Comparison of ENCODE assay signal across 18 mouse cellular contexts in the genomic region with DNA sequence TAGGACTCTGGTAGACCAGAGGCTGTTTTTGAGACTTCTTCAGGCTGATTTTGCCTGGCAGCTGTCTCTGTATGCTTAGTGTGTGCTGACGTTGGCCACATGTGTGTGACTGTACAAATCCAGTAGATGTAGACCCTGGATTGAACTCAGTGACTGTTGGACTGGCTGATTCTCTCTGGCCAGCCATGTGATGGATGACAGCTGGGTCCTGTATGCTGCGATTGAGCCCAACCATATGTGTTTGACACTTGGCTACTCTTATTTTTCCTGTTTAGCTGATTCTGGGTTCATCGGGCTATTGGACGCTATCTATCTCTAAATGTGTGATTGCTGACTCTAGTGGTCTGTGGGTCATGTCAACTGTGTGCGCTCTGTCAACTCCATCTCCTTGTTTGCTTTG. TPM values are rescaled to one million over a fixed set of nuclear protein-coding genes. Genes with fewer than 3 reads are reported as not detected.
A peak's percentile ranks its signal among the peaks of the same experiment; 100 is the strongest.
DNase-seq lines count a peak whose midpoint lies in the region; ATAC-seq and TF ChIP-seq lines count a peak whose summit lies in the region.
"Had no signal": no experiment of that assay in that cellular context is flagged by ENCODE, and none has a peak within 500 bp of the region (broad histone marks: within the 10 kb centered on the region; RNA-seq: fewer than 3 reads in every experiment).

No protein-coding gene starts in this region.

- no peak for TF ChIP-seq CTCF in heart, adult 2 months (IDR thresholded peaks at IDR 0.05)
- TF ChIP-seq CTCF in lung, embryonic 14.5 days (IDR thresholded peaks at IDR 0.05; ENCODE audit: low read depth), result no peak

- peak; percentile 50; the same call in 1 of the 2 replicates for ATAC-seq in heart, embryonic 15.5 days (replicated peaks; ENCODE audit: insufficient number of reproducible peaks, insufficient read depth, low FRiP score, low read depth)
- peak; percentile 96 for ATAC-seq in lung, embryonic 14.5 days (ENCODE audit: insufficient read depth)
- ATAC-seq in stomach, embryonic 16.5 days (ENCODE audit: insufficient read depth, low FRiP score), result peak; percentile 58; the same call in 1 of the 2 replicates
- no peak for ATAC-seq in midbrain, embryonic 16.5 days
- ATAC-seq: forebrain, postnatal 0 days; inflammation-experienced regulatory T-cells, adult 6 months; midbrain, embryonic 13.5 days had no signal

- no peak for TF ChIP-seq EP300 in heart, adult 2 months (IDR thresholded peaks at IDR 0.05; ENCODE audit: insufficient read depth, low read depth, low read length)

- no peaks in the 10 kb centered on the region for H3K79me2 ChIP-seq in heart, adult 2 months (replicated peaks; ENCODE audit: control insufficient read depth, insufficient read depth, low read length)

- H3K4me3 ChIP-seq in heart, embryonic 15.5 days, result no peak overlapping the region
- H3K4me3 ChIP-seq in heart, adult 2 months, result no peak overlapping the region
- no peak overlapping the region for H3K4me3 ChIP-seq in lung, embryonic 14.5 days (ENCODE audit: low read depth, low read length)
- H3K4me3 ChIP-seq in stomach, embryonic 16.5 days (replicated peaks; ENCODE audit: low read length), result no peak overlapping the region
- H3K4me3 ChIP-seq in midbrain, embryonic 16.5 days (ENCODE audit: low read depth, low read length), result no peak overlapping the region
- H3K4me3 ChIP-seq: midbrain, embryonic 13.5 days had no signal

- H3K27ac ChIP-seq in heart, embryonic 15.5 days, result no peak overlapping the region
- no peak overlapping the region for H3K27ac ChIP-seq in heart, adult 2 months
- no peak overlapping the region; the same call in 1 of the 2 replicates for H3K27ac ChIP-seq in lung, embryonic 14.5 days (ENCODE audit: low read depth)
- no peak overlapping the region for H3K27ac ChIP-seq in stomach, embryonic 16.5 days (ENCODE audit: low read length)
- H3K27ac ChIP-seq in midbrain, embryonic 16.5 days (ENCODE audit: low read length), result no peak overlapping the region
- H3K27ac ChIP-seq: midbrain, embryonic 13.5 days had no signal

- no peak overlapping the region for H3K4me2 ChIP-seq in heart, embryonic 15.5 days
- peak overlapping the region; percentile 53 for H3K4me2 ChIP-seq in lung, embryonic 14.5 days
- no peak overlapping the region for H3K4me2 ChIP-seq in stomach, embryonic 16.5 days (ENCODE audit: low read depth, low read length)
- H3K4me2 ChIP-seq in midbrain, embryonic 16.5 days (ENCODE audit: low read length), result no peak overlapping the region
- H3K4me2 ChIP-seq: midbrain, embryonic 13.5 days had no signal

- 57% methylated on average over 5 of the region's 5 CpGs for WGBS in heart, embryonic 15.5 days
- WGBS in heart, adult 2 months, result 67% methylated on average over 5 of the region's 5 CpGs
- WGBS in lung, embryonic 14.5 days, result 41% methylated on average over 5 of the region's 5 CpGs
- WGBS in stomach, embryonic 16.5 days, result 50% methylated on average over 5 of the region's 5 CpGs
- 95% methylated on average over 5 of the region's 5 CpGs for WGBS in midbrain, embryonic 16.5 days

- no peaks in the 10 kb centered on the region for H3K36me3 ChIP-seq in heart, embryonic 15.5 days
- H3K36me3 ChIP-seq in heart, adult 2 months (ENCODE audit: control insufficient read depth, insufficient read depth, low read length), result no peaks in the 10 kb centered on the region
- no peaks in the 10 kb centered on the region for H3K36me3 ChIP-seq in lung, embryonic 14.5 days (ENCODE audit: insufficient read depth)
- H3K36me3 ChIP-seq in stomach, embryonic 16.5 days (ENCODE audit: control insufficient read depth, insufficient read depth, low read length), result no peaks in the 10 kb centered on the region
- H3K36me3 ChIP-seq in midbrain, embryonic 16.5 days (ENCODE audit: control insufficient read depth, insufficient read depth, low read length), result no peaks in the 10 kb centered on the region
- H3K36me3 ChIP-seq: midbrain, embryonic 13.5 days had no signal

- no peak for DNase-seq in heart, adult 2 months
- DNase-seq in kidney, postnatal 14 days, result peak; percentile 52
- no peak for DNase-seq in kidney, postnatal 25 days
- DNase-seq in lung, embryonic 14.5 days, result peak; percentile 84
- DNase-seq in gastrocnemius, postnatal 25 days, result no peak
- DNase-seq: cerebellum, adult 8-10 months; forebrain, postnatal 0 days; right cerebral cortex, postnatal 14 days; thymus, postnatal 25 days had no signal

- TF ChIP-seq POLR2A in heart, adult 2 months (IDR thresholded peaks at IDR 0.05; ENCODE audit: insufficient read depth, low read depth, low read length), result no peak

- no peaks in the 10 kb centered on the region for H3K27me3 ChIP-seq in heart, embryonic 15.5 days
- no peaks in the 10 kb centered on the region for H3K27me3 ChIP-seq in heart, adult 2 months (ENCODE audit: control insufficient read depth, insufficient read depth, low read length)
- H3K27me3 ChIP-seq in lung, embryonic 14.5 days (ENCODE audit: insufficient read depth, low read length), result no peaks in the 10 kb centered on the region
- no peaks in the 10 kb centered on the region for H3K27me3 ChIP-seq in stomach, embryonic 16.5 days (ENCODE audit: control insufficient read depth, insufficient read depth, low read length)
- H3K27me3 ChIP-seq in midbrain, embryonic 16.5 days (ENCODE audit: control insufficient read depth, insufficient read depth, low read depth, low read length), result no peaks in the 10 kb centered on the region

- H3K9me3 ChIP-seq in heart, embryonic 15.5 days (replicated peaks), result no peaks in the 10 kb centered on the region
- no peaks in the 10 kb centered on the region for H3K9me3 ChIP-seq in lung, embryonic 14.5 days (ENCODE audit: low read depth, low read length)
- H3K9me3 ChIP-seq in stomach, embryonic 16.5 days (replicated peaks; ENCODE audit: control insufficient read depth, low read length), result no peaks in the 10 kb centered on the region
- no peaks in the 10 kb centered on the region for H3K9me3 ChIP-seq in midbrain, embryonic 16.5 days (replicated peaks; ENCODE audit: control insufficient read depth, low read length, poor library complexity, severe bottlenecking)
- H3K9me3 ChIP-seq: midbrain, embryonic 13.5 days had no signal

- intact Hi-C loops in heart, adult 2 months (cut with DNase I), result no loop called here

- no peaks in the 10 kb centered on the region for H3K4me1 ChIP-seq in heart, embryonic 15.5 days (replicated peaks)
- no peaks in the 10 kb centered on the region for H3K4me1 ChIP-seq in heart, adult 2 months (ENCODE audit: control insufficient read depth, insufficient read depth, low read length)
- H3K4me1 ChIP-seq in lung, embryonic 14.5 days (ENCODE audit: insufficient read depth), result no peaks in the 10 kb centered on the region
- no peaks in the 10 kb centered on the region for H3K4me1 ChIP-seq in stomach, embryonic 16.5 days (ENCODE audit: control insufficient read depth, insufficient read depth, low read length)
- H3K4me1 ChIP-seq in midbrain, embryonic 16.5 days (ENCODE audit: control insufficient read depth, insufficient read depth, low read length), result no peaks in the 10 kb centered on the region
- H3K4me1 ChIP-seq: midbrain, embryonic 13.5 days had no signal

- no peak overlapping the region for H3K9ac ChIP-seq in heart, embryonic 15.5 days
- no peak overlapping the region for H3K9ac ChIP-seq in heart, adult 2 months (ENCODE audit: low read depth, low read length)
- no peak overlapping the region for H3K9ac ChIP-seq in lung, embryonic 14.5 days
- no peak overlapping the region for H3K9ac ChIP-seq in stomach, embryonic 16.5 days (ENCODE audit: low read length)
- H3K9ac ChIP-seq in midbrain, embryonic 16.5 days (ENCODE audit: low read depth, low read length), result no peak overlapping the region
- H3K9ac ChIP-seq: forebrain, postnatal 0 days; midbrain, embryonic 13.5 days had no signal

RNA-seq across cellular contexts. Expression of gene Slc38a5, which starts 3.1 kb away (rescaled TPM):
- polyA plus RNA-seq in heart, embryonic 15.5 days (2015; fragmentation: Nextera tagmentation; extraction: Ambion mirVana), result 16.3 and 20.3 TPM in 2 replicates
- total RNA-seq in heart, adult 2 months (2021), result 1 to 10 TPM in 1 of 2 experiments, under 1 TPM in 1; 0.29 to 1.4 TPM
- polyA plus RNA-seq in heart, adult 2 months (2012; rRNA removed), result 0.70 and 1.9 TPM in 2 replicates
- 92.9 and 105 TPM in 2 replicates for polyA plus RNA-seq in lung, embryonic 14.5 days (2014; fragmentation: Nextera tagmentation; extraction: Ambion mirVana)
- 26.0 and 31.3 TPM in 2 replicates for polyA plus RNA-seq in stomach, embryonic 16.5 days (2015; fragmentation: Nextera tagmentation; extraction: Ambion mirVana)
- polyA plus RNA-seq in midbrain, embryonic 16.5 days (2015; fragmentation: Nextera tagmentation; extraction: Ambion mirVana), result 37.7 and 41.5 TPM in 2 replicates
- not detected for total RNA-seq in gastrocnemius, postnatal 25 days (2021)
- total RNA-seq: gastrocnemius, adult 8-10 months had no signal
- polyA plus RNA-seq: inflammation-experienced regulatory T-cells, adult 6 months had no signal

RNA-seq across cellular contexts. Expression of gene Ftsj1, which starts 21.9 kb away (rescaled TPM):
- 20.8 and 29.6 TPM in 2 replicates for polyA plus RNA-seq in heart, embryonic 15.5 days (2015; fragmentation: Nextera tagmentation; extraction: Ambion mirVana)
- total RNA-seq in heart, adult 2 months (2021), result 10 to 100 TPM in 1 of 2 experiments, 1 to 10 TPM in 1; 9.6 to 11.8 TPM
- 20.0 and 24.0 TPM in 2 replicates for polyA plus RNA-seq in heart, adult 2 months (2012; rRNA removed)
- 52.9 and 53.7 TPM in 2 replicates for polyA plus RNA-seq in lung, embryonic 14.5 days (2014; fragmentation: Nextera tagmentation; extraction: Ambion mirVana)
- polyA plus RNA-seq in stomach, embryonic 16.5 days (2015; fragmentation: Nextera tagmentation; extraction: Ambion mirVana), result 35.1 and 39.1 TPM in 2 replicates
- polyA plus RNA-seq in midbrain, embryonic 16.5 days (2015; fragmentation: Nextera tagmentation; extraction: Ambion mirVana), result 46.6 and 48.9 TPM in 2 replicates
- total RNA-seq in gastrocnemius, postnatal 25 days (2021), result 10 to 100 TPM; 12.4 to 13.2 TPM

RNA-seq across cellular contexts. Expression of gene Ssxb10, which starts 53.2 kb away (rescaled TPM):
- not detected in 2 replicates for polyA plus RNA-seq in heart, embryonic 15.5 days (2015; fragmentation: Nextera tagmentation; extraction: Ambion mirVana)
- not detected for total RNA-seq in heart, adult 2 months (2021)
- polyA plus RNA-seq in heart, adult 2 months (2012; rRNA removed), result not detected in 2 replicates
- polyA plus RNA-seq in lung, embryonic 14.5 days (2014; fragmentation: Nextera tagmentation; extraction: Ambion mirVana), result not detected in 2 replicates
- polyA plus RNA-seq in stomach, embryonic 16.5 days (2015; fragmentation: Nextera tagmentation; extraction: Ambion mirVana), result not detected in 2 replicates
- polyA plus RNA-seq in midbrain, embryonic 16.5 days (2015; fragmentation: Nextera tagmentation; extraction: Ambion mirVana), result not detected in 2 replicates
- not detected for total RNA-seq in gastrocnemius, postnatal 25 days (2021)
- total RNA-seq: forebrain, postnatal 0 days; gastrocnemius, adult 8-10 months; heart, postnatal 14 days; left cerebral cortex, postnatal 10 days; liver, adult 2 months had no signal
- polyA plus RNA-seq: forebrain, postnatal 0 days; inflammation-experienced regulatory T-cells, adult 6 months; liver, adult 2 months; midbrain, embryonic 13.5 days had no signal

Comparison
In these comparisons a context has a peak if more than half of its experiments do, and no peak if none do; other contexts are left out.
1. DNase-seq: peak in kidney, postnatal 14 days (single experiment) and lung, embryonic 14.5 days (single experiment); none in heart, adult 2 months (0 of 2), kidney, postnatal 25 days (0 of 2) and gastrocnemius, postnatal 25 days (single experiment).